Mouse (Mus musculus) MEL-GATA-1-ER (cell line): ENCODE results near the gene Spred2.
A peak's percentile ranks its signal among the peaks of the same experiment; 100 is the strongest.

Source experiments
- DNase-seq: peaks from one replicate; pipeline ENCODE4 v3.0.0-alpha.2; 2012; ENCODE audit warnings: low read depth; ENCODE audit errors: extremely low read depth

The Spred2 gene

GRCm38 (mm10) chr11:19925149-19925975 lies 1.2 kb downstream of the Spred2 start:
- DNase-seq = peak; percentile 47

GRCm38 (mm10) chr11:19925976-19926842 lies 2.0 kb downstream of the Spred2 start:
- peak; percentile 70 for DNase-seq

GRCm38 (mm10) chr11:19926843-19927120 lies 2.6 kb downstream of the Spred2 start:
- no peak for DNase-seq

- no peak for DNase-seq
Observed at GRCm38 (mm10) chr11:19928633-19929032, 4.5 kb downstream of the Spred2 start.

- peak; percentile 70 for DNase-seq
Observed at GRCm38 (mm10) chr11:19929087-19929865, 5.1 kb downstream of the Spred2 start.

GRCm38 (mm10) chr11:19931569-19932230 lies 7.5 kb downstream of the Spred2 start:
- no peak for DNase-seq

- DNase-seq = no peak
Observed at GRCm38 (mm10) chr11:19932983-19933511, 8.9 kb downstream of the Spred2 start.

- DNase-seq = no peak
Observed at GRCm38 (mm10) chr11:19935524-19936354, 11.6 kb downstream of the Spred2 start.

- DNase-seq = no peak
Observed at GRCm38 (mm10) chr11:19938456-19939004, 14.4 kb downstream of the Spred2 start.

- DNase-seq = no peak
Observed at GRCm38 (mm10) chr11:19939305-19939730, 15.1 kb downstream of the Spred2 start.

GRCm38 (mm10) chr11:19939831-19940230 lies 15.7 kb downstream of the Spred2 start:
- DNase-seq = no peak

GRCm38 (mm10) chr11:19941156-19941777 lies 17.1 kb downstream of the Spred2 start:
- no peak for DNase-seq

GRCm38 (mm10) chr11:19941978-19942377 lies 17.8 kb downstream of the Spred2 start:
- DNase-seq = no peak

- no peak for DNase-seq
Observed at GRCm38 (mm10) chr11:19943753-19944152, 19.6 kb downstream of the Spred2 start.

- no peak for DNase-seq
Observed at GRCm38 (mm10) chr11:19944701-19945100, 20.5 kb downstream of the Spred2 start.

- no peak for DNase-seq
Observed at GRCm38 (mm10) chr11:19946721-19947120, 22.5 kb downstream of the Spred2 start.

GRCm38 (mm10) chr11:19947626-19948135 lies 23.5 kb downstream of the Spred2 start:
- no peak for DNase-seq

GRCm38 (mm10) chr11:19949725-19950124 lies 25.6 kb downstream of the Spred2 start:
- no peak for DNase-seq

- DNase-seq = no peak
Observed at GRCm38 (mm10) chr11:19950169-19950568, 26.0 kb downstream of the Spred2 start.
